Comparison of ENCODE assay signal across 13 mouse cellular contexts in genomic region chr9:89198349-89198748, GRCm38 (mm10). TPM values are rescaled to one million over a fixed set of nuclear protein-coding genes. Genes with fewer than 3 reads are reported as not detected.
"Had no signal": no experiment of that assay in that cellular context is flagged by ENCODE, and none has a peak within 500 bp of the region (broad histone marks: within the 10 kb centered on the region; RNA-seq: fewer than 3 reads in every experiment).

No protein-coding gene starts in this region.

RNA-seq across cellular contexts. Expression of gene Bcl2a1b, which starts 0.7 kb away (rescaled TPM):
- polyA plus RNA-seq: myocyte; testis, adult 2 months had no signal

RNA-seq across cellular contexts. Expression of gene Gm29094, which starts 0.8 kb away (rescaled TPM):
- total RNA-seq: midbrain, postnatal 0 days had no signal
- polyA plus RNA-seq: liver, embryonic 16.5 days; lung, adult 2 months; lung, embryonic 15.5 days; midbrain, embryonic 13.5 days; midbrain, embryonic 15.5 days; midbrain, postnatal 0 days; myocyte; neural tube, embryonic 11.5 days; spleen, adult 2 months; stomach, postnatal 0 days; testis, adult 2 months; thymus, adult 2 months; urinary bladder, adult 2 months had no signal
